Comparison of ENCODE assay signal across 18 mouse cellular contexts in the genomic region with DNA sequence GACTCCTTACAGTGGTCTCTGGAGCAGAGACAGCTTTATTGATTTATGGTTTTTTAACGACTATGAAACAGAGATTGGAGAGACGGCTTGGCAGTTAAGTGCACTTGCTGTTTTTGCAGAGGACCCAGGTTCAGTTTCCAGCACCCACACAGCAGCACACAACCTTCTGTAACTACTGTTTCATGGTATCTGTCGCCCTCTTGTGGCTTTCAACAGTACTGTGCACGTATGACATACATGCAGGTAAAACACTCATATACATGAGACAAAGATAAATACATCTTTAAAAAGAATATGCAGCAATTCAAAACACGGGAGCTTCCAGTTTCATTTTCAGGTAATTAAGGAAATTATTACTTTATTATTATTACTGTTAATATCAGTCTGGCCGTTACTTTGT. TPM values are rescaled to one million over a fixed set of nuclear protein-coding genes. Genes with fewer than 3 reads are reported as not detected.
A peak's percentile ranks its signal among the peaks of the same experiment; 100 is the strongest.
DNase-seq lines count a peak whose midpoint lies in the region; ATAC-seq and TF ChIP-seq lines count a peak whose summit lies in the region.
"Had no signal": no experiment of that assay in that cellular context is flagged by ENCODE, and none has a peak within 500 bp of the region (broad histone marks: within the 10 kb centered on the region; RNA-seq: fewer than 3 reads in every experiment).

No protein-coding gene starts in this region.

- H3K9ac ChIP-seq in hindbrain, postnatal 0 days (replicated peaks; ENCODE audit: low read length) = no peak overlapping the region
- no peak overlapping the region for H3K9ac ChIP-seq in hindbrain, embryonic 12.5 days
- no peak overlapping the region for H3K9ac ChIP-seq in lung, postnatal 0 days (replicated peaks; ENCODE audit: low read depth)
- H3K9ac ChIP-seq in stomach, postnatal 0 days (ENCODE audit: low read length) = no peak overlapping the region
- H3K9ac ChIP-seq in kidney, embryonic 16.5 days (replicated peaks; ENCODE audit: low read length) = no peak overlapping the region
- H3K9ac ChIP-seq: forebrain, embryonic 15.5 days; hindbrain, embryonic 13.5 days; intestine, embryonic 15.5 days had no signal

- no peak overlapping the region for H3K4me2 ChIP-seq in hindbrain, postnatal 0 days (ENCODE audit: low read depth, low read length)
- H3K4me2 ChIP-seq in hindbrain, embryonic 12.5 days (replicated peaks) = no peak overlapping the region
- no peak overlapping the region for H3K4me2 ChIP-seq in lung, postnatal 0 days (replicated peaks; ENCODE audit: low read depth, low read length)
- H3K4me2 ChIP-seq in stomach, postnatal 0 days (replicated peaks; ENCODE audit: low read depth) = no peak overlapping the region
- no peak overlapping the region for H3K4me2 ChIP-seq in kidney, embryonic 16.5 days (replicated peaks; ENCODE audit: low read depth, low read length)
- H3K4me2 ChIP-seq: forebrain, embryonic 15.5 days; hindbrain, embryonic 13.5 days; intestine, embryonic 15.5 days had no signal

- peak; percentile 24; the same call in 1 of the 2 replicates for TF ChIP-seq CTCF in hindbrain, postnatal 0 days (IDR thresholded peaks at IDR 0.05; ENCODE audit: low read depth)
- TF ChIP-seq CTCF in lung, postnatal 0 days (IDR thresholded peaks at IDR 0.05) = peak; percentile 42
- peak; percentile 35 for TF ChIP-seq CTCF in stomach, postnatal 0 days (IDR thresholded peaks at IDR 0.05; ENCODE audit: low read depth)

- TF ChIP-seq EP300 in lung, postnatal 0 days (IDR thresholded peaks at IDR 0.05) = no peak
- no peak for TF ChIP-seq EP300 in stomach, postnatal 0 days (optimal IDR thresholded peaks at IDR 0.05)

- H3K4me3 ChIP-seq in hindbrain, postnatal 0 days (ENCODE audit: low read length) = no peak overlapping the region
- no peak overlapping the region for H3K4me3 ChIP-seq in hindbrain, embryonic 12.5 days
- H3K4me3 ChIP-seq in lung, postnatal 0 days (ENCODE audit: low read depth, low read length) = no peak overlapping the region
- no peak overlapping the region for H3K4me3 ChIP-seq in stomach, postnatal 0 days (ENCODE audit: low read depth, low read length)
- H3K4me3 ChIP-seq in kidney, embryonic 16.5 days (ENCODE audit: low read length) = no peak overlapping the region
- H3K4me3 ChIP-seq: erythroblast, embryonic 14.5 days; forebrain, embryonic 15.5 days; hindbrain, embryonic 13.5 days; intestine, embryonic 15.5 days; midbrain, embryonic 10.5 days had no signal

- H3K4me1 ChIP-seq in hindbrain, postnatal 0 days (ENCODE audit: insufficient read depth, low read length) = no peaks in the 10 kb centered on the region
- H3K4me1 ChIP-seq in hindbrain, embryonic 12.5 days = no peaks in the 10 kb centered on the region
- no peaks in the 10 kb centered on the region for H3K4me1 ChIP-seq in lung, postnatal 0 days (ENCODE audit: insufficient read depth, low read depth, low read length)
- no peaks in the 10 kb centered on the region for H3K4me1 ChIP-seq in stomach, postnatal 0 days (replicated peaks; ENCODE audit: control insufficient read depth, insufficient read depth)
- H3K4me1 ChIP-seq in kidney, embryonic 16.5 days (ENCODE audit: insufficient read depth, low read length) = no peaks in the 10 kb centered on the region
- H3K4me1 ChIP-seq: forebrain, embryonic 15.5 days; hindbrain, embryonic 13.5 days; intestine, embryonic 15.5 days; midbrain, embryonic 10.5 days had no signal

- 77% methylated on average over 6 of the region's 6 CpGs for WGBS in hindbrain, postnatal 0 days
- 81% methylated on average over 6 of the region's 6 CpGs for WGBS in hindbrain, embryonic 12.5 days
- WGBS in lung, postnatal 0 days = 67% methylated on average over 6 of the region's 6 CpGs
- WGBS in stomach, postnatal 0 days = 71% methylated on average over 6 of the region's 6 CpGs
- 78% methylated on average over 6 of the region's 6 CpGs for WGBS in kidney, embryonic 16.5 days

- DNase-seq in hindbrain, postnatal 0 days (ENCODE audit: low spot score) = no peak
- no peak for DNase-seq in lung, postnatal 0 days (ENCODE audit: low spot score)
- DNase-seq in lung, adult 18-20 months = no peak
- peak; percentile 22 for DNase-seq in NIH3T3 (ENCODE audit: low read depth)
- DNase-seq in stomach, postnatal 0 days (ENCODE audit: low spot score) = no peak
- no peak for DNase-seq in frontal cortex, postnatal 25 days (ENCODE audit: low spot score in 2 of 2)
- DNase-seq: gastrocnemius, postnatal 10 days; kidney, postnatal 36 days; lung, postnatal 14 days; right cerebral cortex, postnatal 14 days; thymus, postnatal 25 days had no signal

- H3K27ac ChIP-seq in hindbrain, postnatal 0 days = no peak overlapping the region
- H3K27ac ChIP-seq in hindbrain, embryonic 12.5 days = no peak overlapping the region
- no peak overlapping the region for H3K27ac ChIP-seq in lung, postnatal 0 days (ENCODE audit: low read length)
- no peak overlapping the region for H3K27ac ChIP-seq in stomach, postnatal 0 days (replicated peaks)
- no peak overlapping the region for H3K27ac ChIP-seq in kidney, embryonic 16.5 days (ENCODE audit: low read length)
- H3K27ac ChIP-seq: forebrain, embryonic 15.5 days; hindbrain, embryonic 13.5 days; intestine, embryonic 15.5 days; midbrain, embryonic 10.5 days had no signal

- no peaks in the 10 kb centered on the region for H3K36me3 ChIP-seq in hindbrain, postnatal 0 days (ENCODE audit: insufficient read depth, low read length)
- no peaks in the 10 kb centered on the region for H3K36me3 ChIP-seq in hindbrain, embryonic 12.5 days
- H3K36me3 ChIP-seq in lung, postnatal 0 days (ENCODE audit: insufficient read depth, low read length) = no peaks in the 10 kb centered on the region
- no peaks in the 10 kb centered on the region for H3K36me3 ChIP-seq in stomach, postnatal 0 days (ENCODE audit: control insufficient read depth, insufficient read depth, low read length)
- no peaks in the 10 kb centered on the region for H3K36me3 ChIP-seq in kidney, embryonic 16.5 days (ENCODE audit: insufficient read depth, low read length)
- H3K36me3 ChIP-seq: forebrain, embryonic 15.5 days; hindbrain, embryonic 13.5 days; intestine, embryonic 15.5 days; midbrain, embryonic 10.5 days had no signal

- H3K9me3 ChIP-seq in hindbrain, postnatal 0 days (ENCODE audit: low read length) = 0 out of 2 replicates have a peak, but pooled peaks cover 3% of the 10 kb centered on the region
- H3K9me3 ChIP-seq in hindbrain, embryonic 12.5 days (replicated peaks) = peaks cover 18% of the 10 kb centered on the region
- no peaks in the 10 kb centered on the region for H3K9me3 ChIP-seq in lung, postnatal 0 days (ENCODE audit: low read length)
- H3K9me3 ChIP-seq in stomach, postnatal 0 days (ENCODE audit: control insufficient read depth, low read length) = peaks cover 4% of the 10 kb centered on the region; the same call in 1 of the 2 replicates
- H3K9me3 ChIP-seq in kidney, embryonic 16.5 days (ENCODE audit: low read length) = peaks cover 16% of the 10 kb centered on the region
- H3K9me3 ChIP-seq: forebrain, embryonic 15.5 days had no signal

- H3K27me3 ChIP-seq in hindbrain, postnatal 0 days (ENCODE audit: insufficient read depth, low read length) = no peaks in the 10 kb centered on the region
- no peaks in the 10 kb centered on the region for H3K27me3 ChIP-seq in hindbrain, embryonic 12.5 days
- no peaks in the 10 kb centered on the region for H3K27me3 ChIP-seq in lung, postnatal 0 days (replicated peaks; ENCODE audit: insufficient read depth, low read length)
- no peaks in the 10 kb centered on the region for H3K27me3 ChIP-seq in stomach, postnatal 0 days (ENCODE audit: control insufficient read depth, insufficient read depth, low read length)
- H3K27me3 ChIP-seq in kidney, embryonic 16.5 days (ENCODE audit: insufficient read depth, low read length) = no peaks in the 10 kb centered on the region
- H3K27me3 ChIP-seq: forebrain, embryonic 15.5 days; hindbrain, embryonic 13.5 days; intestine, embryonic 15.5 days had no signal

- no peak for ATAC-seq in hindbrain, postnatal 0 days
- ATAC-seq in hindbrain, embryonic 12.5 days (ENCODE audit: low FRiP score) = no peak
- no peak for ATAC-seq in lung, postnatal 0 days
- ATAC-seq in stomach, postnatal 0 days (ENCODE audit: low FRiP score, low TSS enrichment) = no peak
- ATAC-seq in kidney, embryonic 16.5 days (ENCODE audit: low FRiP score, low TSS enrichment) = no peak
- ATAC-seq: forebrain, embryonic 15.5 days; intestine, embryonic 15.5 days had no signal

RNA-seq across cellular contexts. Expression of a gene that starts 6.5 kb away (rescaled TPM):
- 1.3 and 2.2 TPM in 2 replicates for total RNA-seq in hindbrain, postnatal 0 days (2014; rRNA removed)
- 1.4 and 1.5 TPM in 2 replicates for polyA plus RNA-seq in hindbrain, postnatal 0 days (2015; fragmentation: Nextera tagmentation; extraction: Ambion mirVana)
- 2.0 and 2.2 TPM in 2 replicates for polyA plus RNA-seq in hindbrain, embryonic 12.5 days (2016; fragmentation: Nextera tagmentation; extraction: Ambion mirVana)
- 3.4 and 3.6 TPM in 2 replicates for polyA plus RNA-seq in lung, postnatal 0 days (2015; fragmentation: Nextera tagmentation; extraction: Ambion mirVana)
- polyA plus RNA-seq in stomach, postnatal 0 days (2015; fragmentation: Nextera tagmentation; extraction: Ambion mirVana) = 2.4 and 2.5 TPM in 2 replicates
- polyA plus RNA-seq in kidney, embryonic 16.5 days (2015; fragmentation: Nextera tagmentation; extraction: Ambion mirVana) = 1.7 and 1.8 TPM in 2 replicates
- polyA plus RNA-seq: erythroblast, embryonic 14.5 days had no signal

RNA-seq across cellular contexts. Expression of a gene that starts 11.8 kb away (rescaled TPM):
- 119 and 121 TPM in 2 replicates for total RNA-seq in hindbrain, postnatal 0 days (2014; rRNA removed)
- 158 and 162 TPM in 2 replicates for polyA plus RNA-seq in hindbrain, postnatal 0 days (2015; fragmentation: Nextera tagmentation; extraction: Ambion mirVana)
- 85.2 and 87.1 TPM in 2 replicates for polyA plus RNA-seq in hindbrain, embryonic 12.5 days (2016; fragmentation: Nextera tagmentation; extraction: Ambion mirVana)
- polyA plus RNA-seq in lung, postnatal 0 days (2015; fragmentation: Nextera tagmentation; extraction: Ambion mirVana) = 30.3 and 31.2 TPM in 2 replicates
- polyA plus RNA-seq in stomach, postnatal 0 days (2015; fragmentation: Nextera tagmentation; extraction: Ambion mirVana) = 29.1 and 29.8 TPM in 2 replicates
- 54.7 and 58.6 TPM in 2 replicates for polyA plus RNA-seq in kidney, embryonic 16.5 days (2015; fragmentation: Nextera tagmentation; extraction: Ambion mirVana)

RNA-seq across cellular contexts. Expression of a gene that starts 42.7 kb away (rescaled TPM):
- 20.1 and 32.5 TPM in 2 replicates for total RNA-seq in hindbrain, postnatal 0 days (2014; rRNA removed)
- 5.9 and 6.9 TPM in 2 replicates for polyA plus RNA-seq in hindbrain, postnatal 0 days (2015; fragmentation: Nextera tagmentation; extraction: Ambion mirVana)
- polyA plus RNA-seq in hindbrain, embryonic 12.5 days (2016; fragmentation: Nextera tagmentation; extraction: Ambion mirVana) = 6.1 and 6.9 TPM in 2 replicates
- 5.5 and 6.1 TPM in 2 replicates for polyA plus RNA-seq in lung, postnatal 0 days (2015; fragmentation: Nextera tagmentation; extraction: Ambion mirVana)
- polyA plus RNA-seq in stomach, postnatal 0 days (2015; fragmentation: Nextera tagmentation; extraction: Ambion mirVana) = 3.0 and 3.5 TPM in 2 replicates
- 5.8 and 6.4 TPM in 2 replicates for polyA plus RNA-seq in kidney, embryonic 16.5 days (2015; fragmentation: Nextera tagmentation; extraction: Ambion mirVana)

RNA-seq across cellular contexts. Expression of a gene that starts 59.2 kb away (rescaled TPM):
- 0.18 and 0.63 TPM in 2 replicates for total RNA-seq in hindbrain, postnatal 0 days (2014; rRNA removed)
- polyA plus RNA-seq in hindbrain, postnatal 0 days (2015; fragmentation: Nextera tagmentation; extraction: Ambion mirVana) = 1.5 and 1.6 TPM in 2 replicates
- polyA plus RNA-seq in hindbrain, embryonic 12.5 days (2016; fragmentation: Nextera tagmentation; extraction: Ambion mirVana) = 1.1 and 1.6 TPM in 2 replicates
- 4.6 and 5.1 TPM in 2 replicates for polyA plus RNA-seq in lung, postnatal 0 days (2015; fragmentation: Nextera tagmentation; extraction: Ambion mirVana)
- polyA plus RNA-seq in stomach, postnatal 0 days (2015; fragmentation: Nextera tagmentation; extraction: Ambion mirVana) = 3.4 and 4.4 TPM in 2 replicates
- 3.0 and 3.3 TPM in 2 replicates for polyA plus RNA-seq in kidney, embryonic 16.5 days (2015; fragmentation: Nextera tagmentation; extraction: Ambion mirVana)
- polyA plus RNA-seq: erythroblast, embryonic 14.5 days had no signal
